Mouse (Mus musculus): ENCODE results near the gene Cdr2. TPM values are rescaled to one million over a fixed set of nuclear protein-coding genes. Genes with fewer than 3 reads are reported as not detected.

Cdr2 gene
- polyA plus RNA-seq, 1 experiment: 15.8 TPM

- no peak for DNase-seq
- WGBS: 76% methylated on average over 5 of the region's 5 CpGs
- Histone ChIP-seq H3K4me1 (ENCODE audit: control insufficient read depth, insufficient read depth, low read length) (no peaks in the 10 kb centered on the region), H3K4me3 (replicated peaks; ENCODE audit: extremely low read depth, low read depth, low read length) (no peak overlapping the region)
- TF ChIP-seq CTCF (IDR thresholded peaks at IDR 0.05; ENCODE audit: insufficient read depth, low read length): no peak
- no peak for TF ChIP-seq POLR2A (IDR thresholded peaks at IDR 0.05; ENCODE audit: borderline replicate concordance, extremely low read depth, low read depth, low read length)
Observed at GRCm38 (mm10) chr7:121002407-121002928, 20.4 kb upstream of the Cdr2 start.

GRCm38 (mm10) chr7:121001879-121002278 is 19.8 kb upstream of the Cdr2 start:
- H3K4me1 ChIP-seq (ENCODE audit: control insufficient read depth, insufficient read depth, low read length): no peaks in the 10 kb centered on the region
- no peak overlapping the region for H3K4me3 ChIP-seq (replicated peaks; ENCODE audit: extremely low read depth, low read depth, low read length)
- DNase-seq: no peak
- TF ChIP-seq CTCF (IDR thresholded peaks at IDR 0.05; ENCODE audit: insufficient read depth, low read length) (no peak), POLR2A (IDR thresholded peaks at IDR 0.05; ENCODE audit: borderline replicate concordance, extremely low read depth, low read depth, low read length) (no peak)
- WGBS: 82% methylated on average over 3 of the region's 3 CpGs

- no peak for TF ChIP-seq CTCF (IDR thresholded peaks at IDR 0.05; ENCODE audit: insufficient read depth, low read length)
- no peak for TF ChIP-seq POLR2A (IDR thresholded peaks at IDR 0.05; ENCODE audit: borderline replicate concordance, extremely low read depth, low read depth, low read length)
- DNase-seq: no peak
- 69% methylated on average over 3 of the region's 3 CpGs for WGBS
- H3K4me1 ChIP-seq (ENCODE audit: control insufficient read depth, insufficient read depth, low read length): no peaks in the 10 kb centered on the region
- H3K4me3 ChIP-seq (replicated peaks; ENCODE audit: extremely low read depth, low read depth, low read length): no peak overlapping the region
Observed at GRCm38 (mm10) chr7:121000065-121000822, 18.1 kb upstream of the Cdr2 start.

- 67% methylated on average over 2 of the region's 2 CpGs for WGBS
- H3K4me1 ChIP-seq (ENCODE audit: control insufficient read depth, insufficient read depth, low read length): no peaks in the 10 kb centered on the region
- no peak overlapping the region for H3K4me3 ChIP-seq (replicated peaks; ENCODE audit: extremely low read depth, low read depth, low read length)
- no peak for DNase-seq
- TF ChIP-seq CTCF (IDR thresholded peaks at IDR 0.05; ENCODE audit: insufficient read depth, low read length) (no peak), POLR2A (IDR thresholded peaks at IDR 0.05; ENCODE audit: borderline replicate concordance, extremely low read depth, low read depth, low read length) (no peak)
Observed at GRCm38 (mm10) chr7:120999021-120999530, 17.0 kb upstream of the Cdr2 start.

GRCm38 (mm10) chr7:120991191-120991590 is 9.1 kb upstream of the Cdr2 start:
- TF ChIP-seq POLR2A (IDR thresholded peaks at IDR 0.05; ENCODE audit: borderline replicate concordance, extremely low read depth, low read depth, low read length) (no peak), CTCF (IDR thresholded peaks at IDR 0.05; ENCODE audit: insufficient read depth, low read length) (no peak)
- WGBS: 80% methylated on average over 8 of the region's 8 CpGs
- no peak for DNase-seq

GRCm38 (mm10) chr7:120982968-120983367 is 856 bp upstream of the Cdr2 start:
- WGBS: 8% methylated on average over 7 of the region's 7 CpGs
- peak overlapping the region; percentile 97 for H3K4me3 ChIP-seq (replicated peaks; ENCODE audit: extremely low read depth, low read depth, low read length)
- H3K4me1 ChIP-seq (ENCODE audit: control insufficient read depth, insufficient read depth, low read length): no peaks in the 10 kb centered on the region
- TF ChIP-seq CTCF (IDR thresholded peaks at IDR 0.05; ENCODE audit: insufficient read depth, low read length) (no peak), POLR2A (IDR thresholded peaks at IDR 0.05; ENCODE audit: borderline replicate concordance, extremely low read depth, low read depth, low read length) (no peak)
- DNase-seq: no peak

More at GRCm38 (mm10) chr7:120991191-120991590, 9.1 kb upstream of the Cdr2 start:
- Histone ChIP-seq H3K4me3 (replicated peaks; ENCODE audit: extremely low read depth, low read depth, low read length) (no peak overlapping the region), H3K4me1 (ENCODE audit: control insufficient read depth, insufficient read depth, low read length) (no peaks in the 10 kb centered on the region)

GRCm38 (mm10) chr7:120980931-120981924 is 884 bp downstream of the Cdr2 start:
- 9% methylated on average over 39 of the region's 39 CpGs for WGBS
- Histone ChIP-seq H3K4me1 (ENCODE audit: control insufficient read depth, insufficient read depth, low read length) (peaks cover 4% of the 10 kb centered on the region; the same call in 1 of the 2 replicates), H3K4me3 (replicated peaks; ENCODE audit: extremely low read depth, low read depth, low read length) (peak overlapping the region; percentile 63)
- peak; percentile 48 for DNase-seq
- TF ChIP-seq CTCF (IDR thresholded peaks at IDR 0.05; ENCODE audit: insufficient read depth, low read length) (no peak), POLR2A (IDR thresholded peaks at IDR 0.05; ENCODE audit: borderline replicate concordance, extremely low read depth, low read depth, low read length) (no peak)

- Histone ChIP-seq H3K4me1 (ENCODE audit: control insufficient read depth, insufficient read depth, low read length) (peaks cover 4% of the 10 kb centered on the region; the same call in 1 of the 2 replicates), H3K4me3 (replicated peaks; ENCODE audit: extremely low read depth, low read depth, low read length) (no peak overlapping the region)
- no peak for DNase-seq
- no peak for TF ChIP-seq CTCF (IDR thresholded peaks at IDR 0.05; ENCODE audit: insufficient read depth, low read length)
- WGBS: 80% methylated on average over 4 of the region's 4 CpGs
Observed at GRCm38 (mm10) chr7:120980041-120980440, 2.1 kb downstream of the Cdr2 start.

GRCm38 (mm10) chr7:120977063-120977462 is 5.0 kb downstream of the Cdr2 start:
- peaks cover 4% of the 10 kb centered on the region; the same call in 1 of the 2 replicates for H3K4me1 ChIP-seq (ENCODE audit: control insufficient read depth, insufficient read depth, low read length)
- TF ChIP-seq POLR2A (IDR thresholded peaks at IDR 0.05; ENCODE audit: borderline replicate concordance, extremely low read depth, low read depth, low read length): no peak
- no peak for TF ChIP-seq CTCF (IDR thresholded peaks at IDR 0.05; ENCODE audit: insufficient read depth, low read length)
- WGBS: 36% methylated on average over 7 of the region's 7 CpGs
- no peak for DNase-seq
- no peak overlapping the region for H3K4me3 ChIP-seq (replicated peaks; ENCODE audit: extremely low read depth, low read depth, low read length)

All from lung, adult 2 months (tissue).